Mouse (Mus musculus) hematopoietic stem cell, adult 5-6 weeks (primary cell): ENCODE data around the gene Ly86. TPM values are rescaled to one million over a fixed set of nuclear protein-coding genes. Genes with fewer than 3 reads are reported as not detected.
A peak's percentile ranks its signal among the peaks of the same experiment; 100 is the strongest.

Experiments used
- ATAC-seq, 2 experiments: fragments of 125-278 bp in 1 of 2; replicated peaks in 1 of 2; 2 replicates each; pipeline ENCODE4 v1.8.0; 2016 to 2017; ENCODE audit warnings: inconsistent platforms in 2 of 2, mild to moderate bottlenecking in 2 of 2, moderate number of reproducible peaks in 2 of 2, low read depth in 1 of 2, moderate TSS enrichment in 1 of 2; ENCODE audit not compliant: low FRiP score in 2 of 2, poor library complexity in 2 of 2, severe bottlenecking in 2 of 2, insufficient read depth in 1 of 2, low TSS enrichment in 1 of 2
- total RNA-seq: library from RNA; stranded (forward); fragments of 172-1452, 232-1000 nt; gene quantifications from 2 replicates; pipeline ENCODE4 v1.2.3, GENCODE M21; 2017

Gene Ly86
- total RNA-seq, 1 experiment from 2014 or later: 4.5 TPM

DNA sequence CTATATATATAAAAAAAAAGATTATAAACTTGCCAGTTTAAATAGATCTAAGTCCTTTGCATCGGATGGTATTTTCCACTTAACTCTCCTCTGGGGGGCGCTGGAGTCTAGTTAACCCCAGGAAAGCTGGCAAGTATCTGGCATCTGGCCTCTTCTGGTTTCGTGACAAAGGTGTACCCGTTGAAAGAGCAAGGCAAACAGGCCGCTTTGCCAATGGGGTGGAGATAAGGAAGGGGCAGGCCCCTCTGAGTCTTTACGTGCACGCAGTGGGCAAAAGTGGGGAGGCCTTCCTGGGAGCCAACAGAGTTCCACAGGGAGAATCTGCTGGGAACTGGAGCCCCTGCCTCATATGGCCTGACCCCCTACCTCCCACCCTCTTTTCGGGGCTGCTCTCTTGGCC lies 122.8 kb downstream of the Ly86 start:
- peak; percentile 69 to 85 for ATAC-seq
